Mouse (Mus musculus) small intestine, adult 2 months (tissue): ENCODE data around the gene Sntb2.

Source experiments
- CTCF ChIP-seq: fragments of 200-500 bp; IDR thresholded peaks from 2 replicates; pipeline ENCODE4 v1.5.1; 2012; ENCODE audit warnings: low read depth, mild to moderate bottlenecking, control low read depth, inconsistent platforms, low read length, moderate library complexity, mixed read lengths; ENCODE audit not compliant: insufficient replicate concordance, insufficient read length; ENCODE audit errors: extremely low read depth
- POLR2A ChIP-seq: fragments of 200-500 bp; IDR thresholded peaks from 2 replicates; pipeline ENCODE4 v1.6.1; 2012; ENCODE audit warnings: low read depth, mild to moderate bottlenecking, control low read depth, inconsistent platforms, low read length, moderate library complexity

DNA sequence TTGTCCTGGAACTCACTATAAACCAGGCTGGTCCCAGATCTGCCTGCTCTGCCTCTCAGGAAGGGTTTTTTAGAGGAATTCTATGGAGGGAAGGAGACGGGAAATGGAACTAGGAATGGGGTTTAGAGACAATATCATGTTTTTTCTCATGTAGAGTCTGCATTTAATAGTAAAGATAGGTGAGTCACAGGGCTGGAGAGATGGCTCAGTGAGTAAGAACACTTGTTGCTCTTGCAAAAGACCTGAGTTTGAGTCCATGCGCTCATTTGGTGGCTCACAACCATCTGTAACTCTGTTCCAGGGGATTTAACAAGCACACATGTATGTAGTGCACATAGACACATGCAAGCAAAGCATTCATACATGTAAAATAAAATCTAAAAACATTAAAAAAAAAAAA, 40.2 kb downstream of the Sntb2 start:
- TF ChIP-seq CTCF, result no peak
- no peak for TF ChIP-seq POLR2A
